Mouse (Mus musculus) spleen, adult 10 weeks (tissue): ENCODE data around the gene Olfr722. TPM values are rescaled to one million over a fixed set of nuclear protein-coding genes. Genes with fewer than 3 reads are reported as not detected.

Experiments
- polyA plus RNA-seq: library from polyadenylated mRNA; stranded (reverse); fragments of 350-450 nt; fragmentation: Illumina TruSeq; extraction: RNeasy Lipid Tissue Mini Kit (QIAGEN cat#74804); gene quantifications from one replicate; pipeline ENCODE4 v1.2.3, GENCODE M21; 2015; ENCODE audit warnings: low replicate concordance; ENCODE audit not compliant: insufficient read depth

The Olfr722 gene
- polyA plus RNA-seq = not detected

DNA sequence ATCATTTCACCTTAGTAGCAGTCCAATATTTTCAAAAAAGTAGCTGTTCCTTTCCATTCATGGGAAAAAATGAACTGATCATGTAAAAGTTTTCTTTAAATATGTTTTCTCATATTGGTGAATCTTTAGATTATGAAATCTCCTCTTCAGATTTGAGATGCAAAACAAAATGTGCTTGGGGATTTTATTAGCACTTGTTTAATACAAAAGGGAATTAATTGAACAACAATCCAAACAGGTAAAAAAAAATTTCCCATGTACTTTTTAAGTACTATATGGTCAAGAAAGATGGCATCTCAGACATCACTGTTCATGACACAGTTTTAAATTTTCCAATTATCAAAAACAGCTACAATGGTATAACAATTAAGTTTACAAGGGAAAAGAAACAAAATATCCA, at the start of gene Olfr722:
Gene Olfr722, minus strand, starts transcription at position 101 of the 400 bp plus-strand sequence.

DNA sequence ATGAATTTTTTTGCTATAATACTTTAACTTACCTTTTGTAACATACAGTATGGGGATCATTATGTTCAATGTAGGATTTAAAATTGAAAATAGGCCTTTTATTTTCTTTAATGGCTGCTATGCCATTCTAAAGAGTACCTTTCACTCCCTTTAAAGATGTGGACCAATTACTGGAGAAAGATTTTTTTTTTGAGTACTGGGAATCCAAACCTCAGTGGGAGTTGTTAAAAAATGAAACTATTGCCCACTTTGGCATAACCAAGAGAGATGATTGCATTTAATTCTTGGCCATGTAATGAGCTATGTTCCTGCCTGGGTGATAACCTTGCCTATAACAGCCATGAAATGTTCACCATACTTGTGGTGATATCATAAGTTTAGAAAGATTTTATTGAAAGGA, 29.9 kb upstream of the Olfr722 start, which contains the start of gene Olfr723:
Gene Olfr723, minus strand, starts transcription at position 101 of the 400 bp plus-strand sequence.

Other genes starting within 250 kb of the Olfr722 start
- gene Armh4, start 118.6 kb downstream of the Olfr722 start, polyA plus RNA-seq = 0.76 TPM
- gene Olfr723, start 29.8 kb upstream of the Olfr722 start, polyA plus RNA-seq = not detected
- not detected for gene Olfr724, start 61.3 kb upstream of the Olfr722 start, polyA plus RNA-seq
- gene Olfr725, start 138.4 kb upstream of the Olfr722 start, polyA plus RNA-seq = not detected
- gene Olfr726, start 189.0 kb upstream of the Olfr722 start, polyA plus RNA-seq = not detected
- not detected for gene Olfr727, start 221.2 kb upstream of the Olfr722 start, polyA plus RNA-seq
- not detected for gene Olfr728, start 240.7 kb upstream of the Olfr722 start, polyA plus RNA-seq